In genomic region chr6:72723143-72723542, GRCm38 (mm10) we compare ENCODE assay signal across 31 mouse cellular contexts.
DNase-seq lines count a peak whose midpoint lies in the region; ATAC-seq and TF ChIP-seq lines count a peak whose summit lies in the region.
"Had no signal": no experiment of that assay in that cellular context is flagged by ENCODE, and none has a peak within 500 bp of the region (broad histone marks: within the 10 kb centered on the region; RNA-seq: fewer than 3 reads in every experiment).

No protein-coding gene starts in this region.

- WGBS in embryonic facial prominence, embryonic 15.5 days, result 85% methylated on average over 4 of the region's 4 CpGs
- WGBS in limb, embryonic 12.5 days, result 72% methylated on average over 4 of the region's 4 CpGs
- 81% methylated on average over 4 of the region's 4 CpGs for WGBS in heart, embryonic 10.5 days

- peaks cover 80% of the 10 kb centered on the region for H3K4me1 ChIP-seq in E14TG2a.4 (replicated peaks; ENCODE audit: low read depth, low read length)
- peaks cover 59% of the 10 kb centered on the region for H3K4me1 ChIP-seq in embryonic facial prominence, embryonic 15.5 days
- H3K4me1 ChIP-seq in limb, embryonic 12.5 days (replicated peaks), result peaks cover 83% of the 10 kb centered on the region
- H3K4me1 ChIP-seq in heart, embryonic 10.5 days, result peaks cover 23% of the 10 kb centered on the region

- H3K36me3 ChIP-seq in E14TG2a.4 (ENCODE audit: insufficient read depth, low read length), result peaks cover 3% of the 10 kb centered on the region
- no peaks in the 10 kb centered on the region for H3K36me3 ChIP-seq in embryonic facial prominence, embryonic 15.5 days
- H3K36me3 ChIP-seq in limb, embryonic 12.5 days, result 0 out of 2 replicates have a peak, but pooled peaks cover 3% of the 10 kb centered on the region
- H3K36me3 ChIP-seq in heart, embryonic 10.5 days, result no peaks in the 10 kb centered on the region
- H3K36me3 ChIP-seq: forebrain, embryonic 12.5 days; forebrain, embryonic 15.5 days; G1E; heart, embryonic 15.5 days; hindbrain, embryonic 13.5 days; intestine, embryonic 15.5 days had no signal

- H3K27me3 ChIP-seq in E14TG2a.4 (ENCODE audit: insufficient read depth, low read length), result no peaks in the 10 kb centered on the region
- no peaks in the 10 kb centered on the region for H3K27me3 ChIP-seq in embryonic facial prominence, embryonic 15.5 days
- no peaks in the 10 kb centered on the region for H3K27me3 ChIP-seq in limb, embryonic 12.5 days
- H3K27me3 ChIP-seq in heart, embryonic 10.5 days (ENCODE audit: insufficient read depth, poor library complexity, severe bottlenecking), result no peaks in the 10 kb centered on the region
- H3K27me3 ChIP-seq: CH12.LX; forebrain, embryonic 12.5 days; forebrain, embryonic 15.5 days; heart, embryonic 15.5 days; hindbrain, embryonic 13.5 days; intestine, embryonic 15.5 days; Patski had no signal

- TF ChIP-seq CTCF in E14TG2a.4 (conservative IDR thresholded peaks at IDR 0.05; ENCODE audit: low read length), result no peak

- H3K4me2 ChIP-seq in embryonic facial prominence, embryonic 15.5 days (replicated peaks), result no peak overlapping the region
- no peak overlapping the region for H3K4me2 ChIP-seq in limb, embryonic 12.5 days
- H3K4me2 ChIP-seq: forebrain, embryonic 12.5 days; forebrain, embryonic 15.5 days; heart, embryonic 11.5 days; heart, embryonic 15.5 days; hindbrain, embryonic 13.5 days; intestine, embryonic 15.5 days had no signal

- H3K27ac ChIP-seq in embryonic facial prominence, embryonic 15.5 days (replicated peaks), result peak overlapping the region; percentile 83; the same call in 1 of the 2 replicates
- peak overlapping the region; percentile 87 for H3K27ac ChIP-seq in limb, embryonic 12.5 days
- no peak overlapping the region for H3K27ac ChIP-seq in heart, embryonic 10.5 days
- H3K27ac ChIP-seq: forebrain, embryonic 12.5 days; forebrain, embryonic 15.5 days; heart, adult 2 months; heart, embryonic 15.5 days; hindbrain, embryonic 10.5 days; hindbrain, embryonic 13.5 days; intestine, embryonic 15.5 days had no signal

- H3K9me3 ChIP-seq in E14TG2a.4 (ENCODE audit: low read length), result no peaks in the 10 kb centered on the region
- no peaks in the 10 kb centered on the region for H3K9me3 ChIP-seq in embryonic facial prominence, embryonic 15.5 days (replicated peaks)
- no peaks in the 10 kb centered on the region for H3K9me3 ChIP-seq in limb, embryonic 12.5 days
- no peaks in the 10 kb centered on the region for H3K9me3 ChIP-seq in heart, embryonic 10.5 days
- H3K9me3 ChIP-seq: forebrain, embryonic 12.5 days; forebrain, embryonic 15.5 days; G1E; heart, embryonic 15.5 days; hindbrain, embryonic 10.5 days; hindbrain, embryonic 13.5 days; intestine, embryonic 15.5 days had no signal

- DNase-seq in ES-CJ7 (ENCODE audit: low read depth, low spot score), result peak; percentile 75
- no peak for DNase-seq in lung, postnatal 36 days
- DNase-seq in heart, embryonic 10.5 days (ENCODE audit: low spot score), result no peak
- DNase-seq in adrenal gland, postnatal 4 days (ENCODE audit: low spot score in 2 of 2), result no peak
- no peak for DNase-seq in embryo, embryonic 10 days (ENCODE audit: low spot score)
- DNase-seq: adrenal gland, adult 2 months; adrenal gland, postnatal 14 days; B cell, adult 2 months; cerebellum, adult 11-12 months; cerebellum, adult 8-10 months; cerebellum, postnatal 10 days; cerebellum, postnatal 36 days; gastrocnemius, postnatal 25 days; heart, adult 2 months; heart, postnatal 10 days; heart, postnatal 36 days; kidney, adult 11 months had no signal

- no peak overlapping the region for H3K9ac ChIP-seq in embryonic facial prominence, embryonic 15.5 days
- H3K9ac ChIP-seq in limb, embryonic 12.5 days (replicated peaks), result no peak overlapping the region
- H3K9ac ChIP-seq: forebrain, embryonic 12.5 days; forebrain, embryonic 15.5 days; heart, embryonic 15.5 days; hindbrain, embryonic 13.5 days; intestine, embryonic 15.5 days had no signal

- peak overlapping the region; percentile 57 for H3K4me3 ChIP-seq in E14TG2a.4 (replicated peaks; ENCODE audit: low read length)
- H3K4me3 ChIP-seq in embryonic facial prominence, embryonic 15.5 days (replicated peaks), result no peak overlapping the region
- H3K4me3 ChIP-seq in limb, embryonic 12.5 days (replicated peaks), result no peak overlapping the region
- no peak overlapping the region for H3K4me3 ChIP-seq in heart, embryonic 10.5 days
- H3K4me3 ChIP-seq: erythroblast, embryonic 14.5 days; forebrain, embryonic 12.5 days; forebrain, embryonic 15.5 days; heart, adult 2 months; heart, embryonic 15.5 days; hindbrain, embryonic 10.5 days; hindbrain, embryonic 13.5 days; intestine, embryonic 15.5 days had no signal

- no peak for ATAC-seq in embryonic facial prominence, embryonic 15.5 days (ENCODE audit: insufficient number of reproducible peaks, low FRiP score, low TSS enrichment, low read depth)
- no peak for ATAC-seq in limb, embryonic 12.5 days (ENCODE audit: insufficient number of reproducible peaks, insufficient read depth, low FRiP score, low TSS enrichment, low read depth)
- ATAC-seq: forebrain, embryonic 15.5 days; intestine, embryonic 15.5 days; Patski had no signal
